Mouse (Mus musculus) kidney, postnatal 10 days (tissue): Measurements from ENCODE around the gene Ccr7.

Source experiments
- DNase-seq: peaks from one replicate; pipeline ENCODE4 v3.0.0; 2021; ENCODE audit warnings: mixed read lengths

Gene Ccr7

GRCm38 (mm10) chr11:99153767-99154753, 817 bp downstream of the Ccr7 start:
- no peak for DNase-seq

DNA sequence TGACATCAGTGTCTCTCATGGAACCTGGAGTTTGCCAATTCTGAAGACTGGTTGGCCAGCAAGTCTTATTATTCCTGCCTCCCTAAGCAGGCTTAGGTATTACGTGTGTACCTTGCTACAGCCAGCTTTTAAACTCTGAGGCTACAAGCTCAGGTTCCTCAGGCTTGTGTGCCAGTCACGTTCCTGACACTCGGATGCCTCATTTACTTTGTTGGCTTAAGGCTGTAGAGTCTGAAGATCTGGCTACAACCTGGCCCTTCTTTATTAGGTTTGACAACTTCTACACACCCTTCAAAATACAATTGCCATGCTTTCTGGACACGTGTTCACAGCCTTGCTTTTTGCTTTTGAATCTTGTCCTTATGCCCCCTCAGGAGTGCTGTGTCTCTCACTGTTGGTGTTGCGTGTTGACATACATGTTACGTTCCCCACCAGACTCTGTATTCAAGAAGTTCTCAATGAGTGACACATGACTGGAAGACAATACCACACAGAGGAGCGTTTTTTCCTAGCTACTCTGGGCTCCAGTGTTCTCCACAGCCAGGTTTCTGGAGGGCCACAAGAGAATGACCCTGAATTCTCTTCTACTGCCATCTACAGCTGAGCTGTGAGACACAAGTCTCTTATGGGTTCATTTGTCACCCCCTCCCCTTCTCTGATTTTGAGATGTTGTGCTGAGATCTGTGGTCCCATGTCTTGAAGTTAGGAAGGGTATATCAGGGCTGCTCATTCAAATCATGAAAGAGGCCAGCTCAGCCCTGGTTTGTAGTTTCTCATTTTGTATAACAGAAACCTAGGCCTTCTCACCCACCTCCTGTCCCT, 2.3 kb downstream of the Ccr7 start:
- no peak for DNase-seq

GRCm38 (mm10) chr11:99151333-99151930, 3.4 kb downstream of the Ccr7 start:
- DNase-seq = no peak

DNA sequence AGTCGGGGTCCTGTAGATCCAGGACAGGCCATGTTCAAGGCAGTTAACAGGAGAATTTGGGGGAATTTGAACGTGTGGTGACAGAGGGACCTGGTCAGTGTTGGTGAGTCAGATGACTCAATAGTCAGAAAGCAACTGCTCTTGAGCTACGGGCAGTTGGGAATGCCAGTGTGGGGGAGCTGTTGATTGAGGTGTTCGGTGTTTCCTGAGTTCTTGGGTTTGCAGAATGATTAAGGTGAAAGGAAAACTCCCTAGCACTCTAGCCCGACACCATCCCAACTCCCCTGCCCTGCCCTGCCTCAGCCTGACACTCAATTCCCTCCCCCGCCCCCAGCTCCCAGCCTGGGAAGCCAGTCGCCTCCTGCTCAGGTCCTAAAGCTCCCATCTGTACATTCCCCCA, 4.0 kb downstream of the Ccr7 start:
- no peak for DNase-seq

GRCm38 (mm10) chr11:99149898-99150757, 4.7 kb downstream of the Ccr7 start:
- peak; percentile 90 for DNase-seq

DNA sequence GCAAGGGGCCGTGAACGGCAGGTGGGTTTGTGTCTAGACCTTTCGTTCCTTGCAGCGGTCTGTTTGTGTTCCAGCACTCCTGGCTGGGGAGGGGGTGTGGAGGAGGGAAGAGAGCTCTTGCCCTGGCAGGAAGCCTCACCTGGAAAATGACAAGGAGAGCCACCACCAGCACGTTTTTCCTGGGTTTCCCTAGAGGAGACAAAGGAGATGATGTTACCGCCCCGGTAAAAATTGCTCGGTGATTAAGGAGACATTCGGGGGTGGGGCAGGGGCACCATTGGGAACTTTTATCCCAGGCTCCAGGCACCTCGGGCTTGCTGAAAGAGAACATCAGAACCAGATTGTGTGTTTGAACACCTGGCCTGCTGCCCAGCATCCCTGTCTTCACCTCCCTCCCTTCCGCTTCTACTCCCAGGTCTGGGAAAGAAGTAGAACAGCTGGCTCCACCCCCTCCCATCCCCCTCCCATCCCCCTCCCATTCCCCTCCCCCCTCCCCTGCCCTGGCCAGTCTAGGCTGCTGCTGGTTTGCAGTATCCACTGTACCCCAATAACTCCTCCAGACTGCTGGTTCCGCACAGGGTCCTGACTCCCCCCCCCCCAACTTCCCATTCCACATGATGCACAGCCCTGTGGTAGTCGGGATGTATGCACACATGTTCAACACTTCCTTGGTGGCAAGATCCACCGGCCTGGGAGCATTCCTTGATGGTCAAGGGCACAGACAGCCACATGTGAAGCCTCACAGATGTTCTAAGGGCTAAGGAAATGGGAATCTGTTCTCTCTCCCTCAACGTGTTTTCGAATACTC, 5.8 kb downstream of the Ccr7 start:
- peak; percentile 48 for DNase-seq

GRCm38 (mm10) chr11:99148400-99148799, 6.5 kb downstream of the Ccr7 start:
- DNase-seq = no peak

GRCm38 (mm10) chr11:99147920-99148289, 7.0 kb downstream of the Ccr7 start:
- DNase-seq = peak; percentile 43

DNA sequence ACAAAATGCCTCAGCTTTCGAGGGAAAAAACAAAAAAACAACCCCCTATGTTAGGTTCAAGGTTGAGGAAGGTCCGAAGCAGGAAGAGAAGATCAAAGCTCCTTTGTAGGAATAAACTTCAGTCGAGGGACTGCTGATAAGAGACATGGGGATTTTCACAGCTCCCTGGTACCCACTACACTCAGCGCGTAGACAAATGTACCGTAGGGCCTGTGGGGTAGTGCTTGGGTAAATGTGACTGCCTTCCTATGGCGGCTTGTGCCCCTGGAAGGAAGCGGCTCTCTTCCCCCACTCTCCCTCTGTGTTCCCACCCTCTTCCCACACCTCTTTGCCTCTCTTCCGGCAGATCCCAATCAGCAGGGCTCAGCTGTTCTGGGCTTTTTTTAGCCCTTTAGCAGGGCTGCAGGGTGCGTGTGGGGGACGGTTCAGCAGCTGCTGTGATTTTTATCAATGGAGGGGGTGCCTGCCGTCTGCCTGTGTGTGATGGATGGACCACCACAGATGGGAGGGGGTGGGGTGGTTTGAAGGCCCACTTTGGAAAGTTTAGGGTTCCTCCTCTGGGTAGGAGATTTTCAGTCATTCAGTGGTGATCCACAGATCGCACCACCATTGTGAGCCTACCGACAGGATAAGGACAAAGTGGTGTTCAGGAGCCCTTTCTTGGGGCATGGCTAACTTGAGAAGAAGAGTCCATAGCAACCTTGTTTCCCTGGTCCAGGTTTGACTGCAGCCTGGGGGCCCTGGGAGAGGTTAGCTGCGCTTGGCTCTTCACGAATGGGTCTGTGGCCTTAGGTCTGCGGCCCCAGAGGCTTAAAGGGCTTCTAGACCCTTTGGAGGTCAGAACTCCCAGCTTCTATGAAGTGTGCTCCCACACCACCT, 7.6 kb downstream of the Ccr7 start:
- peak; percentile 62 for DNase-seq

GRCm38 (mm10) chr11:99146558-99146957, 8.3 kb downstream of the Ccr7 start:
- DNase-seq = no peak

DNA sequence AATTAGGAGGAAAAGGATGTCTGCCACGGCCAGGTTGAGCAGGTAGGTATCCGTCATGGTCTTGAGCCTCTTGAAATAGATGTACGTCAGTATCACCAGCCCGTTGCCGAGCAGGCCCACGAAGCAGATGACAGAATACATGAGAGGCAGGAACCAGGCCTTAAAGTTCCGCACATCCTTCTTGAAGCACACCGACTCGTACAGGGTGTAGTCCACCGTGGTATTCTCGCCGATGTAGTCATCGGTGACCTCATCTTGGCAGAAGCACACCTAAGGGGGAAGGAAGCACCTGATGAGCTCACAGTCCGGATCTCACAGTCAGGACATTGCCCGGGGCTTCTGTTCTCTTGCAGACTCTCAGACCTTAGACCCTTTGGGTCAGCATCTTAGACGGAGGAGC, 9.1 kb downstream of the Ccr7 start:
- DNase-seq = no peak

DNA sequence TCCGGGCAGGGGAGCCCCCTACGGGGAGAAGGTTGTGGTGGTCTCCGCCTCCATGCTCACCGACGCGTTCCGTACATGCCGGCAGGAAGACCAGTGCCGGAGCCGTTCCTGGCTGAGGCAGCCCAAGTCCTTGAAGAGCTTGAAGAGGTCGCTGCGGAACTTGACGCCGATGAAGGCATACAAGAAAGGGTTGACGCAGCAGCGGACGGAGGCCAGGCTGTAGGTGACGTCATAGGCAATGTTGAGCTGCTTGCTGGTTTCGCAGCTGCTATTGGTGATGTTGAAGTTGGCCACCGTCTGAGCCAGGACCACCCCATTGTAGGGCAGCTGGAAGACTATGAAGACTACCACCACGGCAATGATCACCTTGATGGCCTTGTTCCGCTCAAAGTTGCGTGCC, 9.9 kb downstream of the Ccr7 start:
- no peak for DNase-seq

DNA sequence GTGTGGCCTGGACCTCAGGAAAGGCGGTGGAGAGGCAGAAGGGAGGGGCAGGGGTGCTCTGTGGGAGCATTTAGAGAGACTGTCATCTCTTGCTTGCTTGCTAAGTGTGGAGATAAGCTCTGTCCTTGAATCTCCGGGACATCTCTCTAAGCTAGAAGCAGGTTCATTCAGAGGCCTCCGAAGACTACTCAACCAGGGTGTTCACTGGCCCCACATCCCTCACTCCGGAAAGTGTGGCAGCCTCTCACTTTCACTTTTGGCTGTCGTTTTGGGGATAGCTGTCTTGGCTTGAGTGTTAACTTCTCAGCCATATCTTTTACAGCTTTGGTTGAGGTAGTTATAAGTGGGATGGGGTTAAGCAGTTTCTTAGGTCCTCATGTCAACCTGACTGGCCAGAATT, 10.4 kb downstream of the Ccr7 start:
- no peak for DNase-seq

GRCm38 (mm10) chr11:99143123-99144082, 11.5 kb downstream of the Ccr7 start:
- no peak for DNase-seq

GRCm38 (mm10) chr11:99142493-99143095, 12.3 kb downstream of the Ccr7 start:
- DNase-seq = no peak

- DNase-seq = no peak
Observed at GRCm38 (mm10) chr11:99142046-99142445, 12.8 kb downstream of the Ccr7 start.

DNA sequence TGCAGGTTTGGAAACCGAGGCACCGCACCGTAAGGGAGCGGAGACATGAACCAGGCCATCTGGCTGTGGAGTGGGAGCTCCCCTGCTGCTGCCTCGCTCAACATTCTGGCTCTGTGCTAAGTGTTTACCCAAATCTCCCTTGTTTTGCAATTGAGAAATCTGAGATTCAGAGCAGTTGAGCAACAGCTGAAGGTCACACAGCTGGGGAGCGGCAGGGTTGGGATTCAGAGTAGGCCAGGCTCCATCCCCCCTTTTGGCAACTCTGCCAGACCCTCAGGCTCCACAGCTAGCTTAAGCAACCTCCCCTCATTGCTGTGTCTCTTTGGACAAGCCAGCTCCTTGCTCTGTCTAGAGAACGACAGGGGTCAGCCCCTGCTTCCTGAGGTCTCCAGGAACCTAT, 13.3 kb downstream of the Ccr7 start:
- DNase-seq = peak; percentile 56

- no peak for DNase-seq
Observed at GRCm38 (mm10) chr11:99138976-99139375, 15.9 kb downstream of the Ccr7 start.

- DNase-seq = no peak
Observed at GRCm38 (mm10) chr11:99137385-99137784, 17.5 kb downstream of the Ccr7 start.
